Mouse (Mus musculus): ENCODE data around the gene Wapl. TPM values are rescaled to one million over a fixed set of nuclear protein-coding genes. Genes with fewer than 3 reads are reported as not detected.

Wapl gene
- 10 to 100 TPM; 39.1 to 42.1 (median 41.5) TPM for total RNA-seq (2022)

- peak; percentile 96 to 97 for DNase-seq (ENCODE audit: low spot score in 2 of 2)
Measured at GRCm38 (mm10) chr14:34673395-34674228, at the start of gene Wapl. Wapl (plus strand) TSS chr14:34673928.

GRCm38 (mm10) chr14:34626824-34627223 lies 46.9 kb upstream of the Wapl start:
- DNase-seq (ENCODE audit: low spot score in 2 of 2) = no peak

GRCm38 (mm10) chr14:34632722-34633448 lies 40.8 kb upstream of the Wapl start:
- no peak for DNase-seq (ENCODE audit: low spot score in 2 of 2)

GRCm38 (mm10) chr14:34635192-34635591 lies 38.5 kb upstream of the Wapl start:
- DNase-seq (ENCODE audit: low spot score in 2 of 2) = no peak

- no peak for DNase-seq (ENCODE audit: low spot score in 2 of 2)
Measured at GRCm38 (mm10) chr14:34635721-34636120, 38.0 kb upstream of the Wapl start.

- no peak for DNase-seq (ENCODE audit: low spot score in 2 of 2)
Measured at GRCm38 (mm10) chr14:34644140-34644539, 29.6 kb upstream of the Wapl start.

GRCm38 (mm10) chr14:34647870-34648475 lies 25.8 kb upstream of the Wapl start:
- no peak for DNase-seq (ENCODE audit: low spot score in 2 of 2)

- DNase-seq (ENCODE audit: low spot score in 2 of 2) = no peak
Measured at GRCm38 (mm10) chr14:34657131-34657530, 16.6 kb upstream of the Wapl start.

- DNase-seq (ENCODE audit: low spot score in 2 of 2) = no peak
Measured at GRCm38 (mm10) chr14:34660351-34660787, 13.4 kb upstream of the Wapl start.

GRCm38 (mm10) chr14:34660788-34661591 lies 12.7 kb upstream of the Wapl start:
- no peak for DNase-seq (ENCODE audit: low spot score in 2 of 2)

GRCm38 (mm10) chr14:34661621-34662477 lies 11.9 kb upstream of the Wapl start:
- DNase-seq (ENCODE audit: low spot score in 2 of 2) = peak; percentile 42 to 58

- no peak for DNase-seq (ENCODE audit: low spot score in 2 of 2)
Measured at GRCm38 (mm10) chr14:34662478-34662826, 11.3 kb upstream of the Wapl start.

- no peak for DNase-seq (ENCODE audit: low spot score in 2 of 2)
Measured at GRCm38 (mm10) chr14:34663381-34663780, 10.3 kb upstream of the Wapl start.

GRCm38 (mm10) chr14:34669082-34669481 lies 4.6 kb upstream of the Wapl start:
- no peak for DNase-seq (ENCODE audit: low spot score in 2 of 2)

GRCm38 (mm10) chr14:34670256-34670655 lies 3.5 kb upstream of the Wapl start:
- DNase-seq (ENCODE audit: low spot score in 2 of 2) = no peak

- peak; percentile 6 to 35 for DNase-seq (ENCODE audit: low spot score in 2 of 2)
Measured at GRCm38 (mm10) chr14:34674229-34674791, 582 bp downstream of the Wapl start.

- no peak for DNase-seq (ENCODE audit: low spot score in 2 of 2)
Measured at GRCm38 (mm10) chr14:34674932-34675331, 1.2 kb downstream of the Wapl start.

GRCm38 (mm10) chr14:34675347-34675865 lies 1.7 kb downstream of the Wapl start:
- DNase-seq (ENCODE audit: low spot score in 2 of 2) = no peak

GRCm38 (mm10) chr14:34680815-34681214 lies 7.1 kb downstream of the Wapl start:
- no peak for DNase-seq (ENCODE audit: low spot score in 2 of 2)

- DNase-seq (ENCODE audit: low spot score in 2 of 2) = no peak
Measured at GRCm38 (mm10) chr14:34684989-34685388, 11.3 kb downstream of the Wapl start.
